Mouse (Mus musculus): ENCODE measurements around the gene Rpl31. TPM values are rescaled to one million over a fixed set of nuclear protein-coding genes. Genes with fewer than 3 reads are reported as not detected.
A peak's percentile ranks its signal among the peaks of the same experiment; 100 is the strongest.

Rpl31 gene
- polyA plus RNA-seq, 1 experiment from 2014 or later: 421 TPM

DNA sequence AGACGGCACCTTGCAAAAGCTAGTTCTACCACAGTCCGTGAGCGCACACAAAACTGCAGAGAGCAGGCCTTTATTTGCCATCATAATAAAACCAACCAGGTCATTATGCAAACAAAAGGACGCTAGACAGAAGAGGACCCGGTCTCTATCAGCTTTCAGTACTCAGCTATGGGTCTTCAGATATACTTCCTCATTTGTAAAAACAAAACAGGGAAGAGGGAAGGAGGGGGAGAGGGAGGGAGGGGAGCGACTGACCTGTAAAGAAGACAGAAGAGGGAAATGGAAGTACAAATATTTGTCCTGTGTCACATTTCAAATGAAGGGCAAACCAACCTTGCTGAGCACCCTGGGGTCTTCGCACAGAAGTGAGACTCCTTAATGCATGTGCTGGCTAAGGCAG, 41.0 kb downstream of the Rpl31 start:
- Histone ChIP-seq H3K36me3 (no peaks in the 10 kb centered on the region), H3K27ac (peak overlapping the region; percentile 31; the same call in 1 of the 2 replicates), H3K27me3 (replicated peaks) (no peaks in the 10 kb centered on the region), H3K9me3 (no peaks in the 10 kb centered on the region), H3K4me3 (replicated peaks) (no peak overlapping the region), H3K4me1 (peaks cover 9% of the 10 kb centered on the region), H3K9ac (no peak overlapping the region), H3K4me2 (no peak overlapping the region)
- ATAC-seq (ENCODE audit: insufficient read depth, low FRiP score, low read depth): no peak
- 49% methylated on average over 7 of the region's 7 CpGs for whole genome bisulfite sequencing

DNA sequence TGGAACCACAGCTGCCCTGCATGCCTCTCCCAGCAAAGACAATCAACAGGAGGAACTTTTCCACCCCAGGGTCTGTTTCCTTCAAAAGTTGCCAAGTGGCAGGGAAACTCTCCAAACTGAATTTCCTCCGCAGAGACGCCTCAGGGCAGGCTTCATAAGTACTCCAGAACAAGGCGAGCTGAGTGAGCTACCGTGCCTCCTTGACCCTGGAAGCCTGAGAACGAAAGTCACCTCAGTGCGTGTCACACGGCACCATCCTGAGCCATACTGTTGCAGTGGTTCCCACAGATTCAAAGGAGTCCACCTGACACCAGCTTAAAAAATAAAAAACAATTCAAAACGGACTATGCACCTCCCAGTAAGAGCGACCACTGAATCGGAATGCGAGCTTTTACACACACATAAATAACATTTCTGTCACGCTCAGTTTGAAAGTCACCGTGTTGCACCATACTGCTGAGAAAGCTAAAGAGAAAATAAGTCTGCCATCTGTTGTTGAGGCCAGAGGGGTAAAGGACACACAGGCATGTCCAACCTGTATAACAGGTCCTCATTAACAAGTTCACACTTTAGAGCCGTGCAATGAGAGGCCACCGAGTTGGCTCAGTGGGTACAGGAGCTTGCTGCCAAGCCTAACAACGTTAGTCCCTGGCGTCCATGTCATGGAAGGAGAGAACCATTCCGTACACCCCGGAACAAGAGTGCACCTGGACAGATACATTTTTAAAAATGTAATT, 42.6 kb downstream of the Rpl31 start:
- H3K4me1 ChIP-seq: peaks cover 9% of the 10 kb centered on the region
- no peaks in the 10 kb centered on the region for H3K36me3 ChIP-seq
- H3K4me3 ChIP-seq (replicated peaks): no peak overlapping the region
- H3K9me3 ChIP-seq: no peaks in the 10 kb centered on the region
- 72% methylated on average over 19 of the region's 19 CpGs for WGBS
- H3K27me3 ChIP-seq (replicated peaks): no peaks in the 10 kb centered on the region
- no peak overlapping the region for H3K27ac ChIP-seq
- no peak; the same call in 1 of the 2 replicates for ATAC-seq (ENCODE audit: insufficient read depth, low FRiP score, low read depth)
- no peak overlapping the region for H3K4me2 ChIP-seq
- no peak overlapping the region for H3K9ac ChIP-seq

- Histone ChIP-seq H3K4me2 (no peak overlapping the region), H3K9ac (no peak overlapping the region), H3K4me1 (0 out of 2 replicates have a peak, but pooled peaks cover 5% of the 10 kb centered on the region), H3K27me3 (replicated peaks) (no peaks in the 10 kb centered on the region), H3K9me3 (no peaks in the 10 kb centered on the region), H3K4me3 (replicated peaks) (no peak overlapping the region), H3K36me3 (no peaks in the 10 kb centered on the region), H3K27ac (peak overlapping the region; percentile 41)
- peak; percentile 43; the same call in 1 of the 2 replicates for ATAC-seq (ENCODE audit: insufficient read depth, low FRiP score, low read depth)
- 23% methylated on average over 12 of the region's 12 CpGs for WGBS
These were observed 50.2 kb downstream of the Rpl31 start for GRCm38 (mm10) chr1:39417817-39418216.

DNA sequence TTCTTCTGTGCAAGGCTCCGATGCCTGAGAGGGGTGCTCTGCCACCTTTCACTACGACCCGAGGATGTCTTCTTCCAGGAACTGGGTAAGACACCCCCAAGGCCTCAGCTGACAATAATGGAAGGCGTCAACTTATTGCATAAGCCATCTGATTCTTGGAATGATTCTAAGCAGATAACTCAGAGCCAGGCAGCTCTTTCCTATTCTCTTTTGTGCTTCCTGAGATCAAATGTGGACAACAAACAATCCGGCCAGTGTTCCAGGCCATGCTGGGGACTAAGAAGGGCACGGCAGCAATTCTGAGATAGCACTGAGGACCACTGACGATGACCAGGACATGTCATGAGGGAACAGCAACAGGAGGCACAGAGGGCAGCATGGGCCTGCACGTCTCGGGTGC, 51.2 kb downstream of the Rpl31 start:
- 0 out of 2 replicates have a peak, but pooled peaks cover 5% of the 10 kb centered on the region for H3K4me1 ChIP-seq
- WGBS: 75% methylated on average over 9 of the region's 9 CpGs
- H3K27me3 ChIP-seq (replicated peaks): no peaks in the 10 kb centered on the region
- ATAC-seq (ENCODE audit: insufficient read depth, low FRiP score, low read depth): no peak
- H3K4me2 ChIP-seq: no peak overlapping the region
- no peaks in the 10 kb centered on the region for H3K36me3 ChIP-seq
- no peak overlapping the region for H3K27ac ChIP-seq
- H3K9ac ChIP-seq: no peak overlapping the region
- H3K9me3 ChIP-seq: no peaks in the 10 kb centered on the region
- H3K4me3 ChIP-seq (replicated peaks): no peak overlapping the region

DNA sequence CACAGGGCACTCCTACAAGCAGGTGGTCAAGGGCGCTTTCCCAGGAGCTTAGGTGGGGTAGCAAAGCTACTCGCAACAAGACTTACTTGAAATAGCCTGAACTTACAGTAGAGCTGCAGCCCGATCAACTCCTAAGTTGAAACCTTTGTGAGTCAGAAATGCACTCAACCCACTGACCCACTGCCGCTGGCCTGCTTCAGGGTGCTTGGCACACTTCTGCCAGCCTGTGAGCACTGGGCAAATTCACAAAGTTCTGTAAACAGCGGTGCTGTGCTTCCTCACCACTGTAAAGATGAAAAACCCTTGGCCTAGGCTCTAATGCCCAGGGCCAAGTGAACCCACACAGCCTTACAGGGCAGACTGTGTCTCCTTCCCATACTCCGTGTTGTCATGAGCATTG, 53.3 kb downstream of the Rpl31 start:
- Histone ChIP-seq H3K36me3 (no peaks in the 10 kb centered on the region), H3K4me1 (0 out of 2 replicates have a peak, but pooled peaks cover 5% of the 10 kb centered on the region)

More for the DNA sequence above, 53.3 kb downstream of the Rpl31 start:
- Histone ChIP-seq H3K9ac (no peak overlapping the region), H3K9me3 (no peaks in the 10 kb centered on the region), H3K27me3 (replicated peaks) (no peaks in the 10 kb centered on the region), H3K4me2 (no peak overlapping the region), H3K27ac (no peak overlapping the region), H3K4me3 (replicated peaks) (no peak overlapping the region)
- no peak for ATAC-seq (ENCODE audit: insufficient read depth, low FRiP score, low read depth)
- WGBS: 92% methylated on average over 6 of the region's 6 CpGs

Other genes with a start within 250 kb of the Rpl31 start
- 2.2 and 2.4 TPM in 2 replicates for gene Npas2, start 174.1 kb upstream of the Rpl31 start, polyA plus RNA-seq (2015; fragmentation: Nextera tagmentation; extraction: Ambion mirVana)
- 11.7 and 12.5 TPM in 2 replicates for gene Tbc1d8, start 110.9 kb downstream of the Rpl31 start, polyA plus RNA-seq (2015; fragmentation: Nextera tagmentation; extraction: Ambion mirVana)
- gene Cnot11, start 167.2 kb downstream of the Rpl31 start, polyA plus RNA-seq (2015; fragmentation: Nextera tagmentation; extraction: Ambion mirVana): 20.3 and 22.3 TPM in 2 replicates
- gene Rnf149, start 209.6 kb downstream of the Rpl31 start, polyA plus RNA-seq (2015; fragmentation: Nextera tagmentation; extraction: Ambion mirVana): 35.1 and 35.4 TPM in 2 replicates